Mouse (Mus musculus): ENCODE results near the gene Slc17a9.
A peak's percentile ranks its signal among the peaks of the same experiment; 100 is the strongest.
"Not testable (repeated sequence)": the region's sequence is repeated elsewhere in the genome, so short reads cannot be mapped to it uniquely, and the experiment has no call there.

Slc17a9 gene

DNA sequence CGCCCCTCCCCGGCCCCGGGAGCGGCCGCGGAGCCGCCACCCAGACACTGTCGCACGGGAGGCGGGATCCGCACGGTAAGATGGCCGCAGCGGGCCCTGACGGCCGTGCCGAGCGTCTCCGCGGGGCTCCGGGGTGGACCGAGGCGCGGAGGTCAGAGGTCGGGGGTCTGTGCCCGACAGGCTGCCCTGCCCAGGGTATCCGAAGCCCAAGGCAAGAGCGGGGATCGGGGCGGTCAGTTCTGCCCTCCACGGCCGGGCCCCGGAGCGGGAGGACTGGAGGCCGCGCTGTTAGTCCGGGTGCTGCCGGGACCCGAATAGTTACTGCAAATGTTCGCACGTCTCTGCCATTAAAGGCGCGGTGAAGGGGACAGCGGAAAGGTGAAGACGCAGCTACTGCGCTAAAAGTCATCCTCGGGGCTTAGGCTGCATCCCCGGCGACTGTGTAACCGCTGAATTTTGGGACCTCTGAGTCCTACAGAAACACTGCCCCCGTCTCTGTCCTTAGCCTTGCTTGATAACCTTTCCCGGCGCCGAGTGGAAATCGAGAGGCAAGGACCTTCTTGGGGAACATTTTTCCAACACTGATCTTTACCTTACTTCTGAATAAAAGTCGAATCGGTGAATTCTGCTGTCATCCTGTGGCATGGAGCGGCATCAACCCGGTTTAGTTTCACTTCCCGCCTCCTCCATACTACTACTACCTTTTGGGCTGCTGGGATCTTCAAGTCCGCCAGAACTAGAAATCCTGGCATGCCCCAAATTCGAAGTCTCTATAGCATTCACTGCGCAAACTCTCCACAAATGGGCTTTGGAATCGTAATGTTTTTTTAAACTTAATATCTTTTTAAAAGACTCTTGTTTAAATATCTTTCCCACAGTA lies 14.5 kb upstream of the Slc17a9 start:
- DNase-seq (ENCODE audit: low spot score), result no peak

DNA sequence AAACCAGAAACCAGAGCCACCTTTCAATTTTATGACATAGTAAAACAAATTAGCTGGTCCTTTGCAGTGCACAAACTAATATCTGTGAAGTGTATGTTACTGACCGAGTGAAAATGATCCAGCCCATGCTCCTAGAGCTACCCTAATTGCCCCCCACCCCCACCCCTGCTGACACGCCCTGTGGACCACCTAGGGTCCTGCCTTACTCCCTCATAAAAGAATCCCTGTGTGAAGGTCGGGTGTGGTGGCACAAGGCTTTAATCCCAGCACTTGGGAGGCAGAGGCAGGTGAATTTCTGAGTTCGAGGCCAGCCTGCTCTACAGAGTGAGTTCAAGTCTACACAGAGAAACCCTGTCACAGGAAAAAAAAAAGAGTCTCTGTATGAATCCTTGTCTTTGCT lies 13.5 kb upstream of the Slc17a9 start:
- DNase-seq (ENCODE audit: low spot score), result no peak

DNA sequence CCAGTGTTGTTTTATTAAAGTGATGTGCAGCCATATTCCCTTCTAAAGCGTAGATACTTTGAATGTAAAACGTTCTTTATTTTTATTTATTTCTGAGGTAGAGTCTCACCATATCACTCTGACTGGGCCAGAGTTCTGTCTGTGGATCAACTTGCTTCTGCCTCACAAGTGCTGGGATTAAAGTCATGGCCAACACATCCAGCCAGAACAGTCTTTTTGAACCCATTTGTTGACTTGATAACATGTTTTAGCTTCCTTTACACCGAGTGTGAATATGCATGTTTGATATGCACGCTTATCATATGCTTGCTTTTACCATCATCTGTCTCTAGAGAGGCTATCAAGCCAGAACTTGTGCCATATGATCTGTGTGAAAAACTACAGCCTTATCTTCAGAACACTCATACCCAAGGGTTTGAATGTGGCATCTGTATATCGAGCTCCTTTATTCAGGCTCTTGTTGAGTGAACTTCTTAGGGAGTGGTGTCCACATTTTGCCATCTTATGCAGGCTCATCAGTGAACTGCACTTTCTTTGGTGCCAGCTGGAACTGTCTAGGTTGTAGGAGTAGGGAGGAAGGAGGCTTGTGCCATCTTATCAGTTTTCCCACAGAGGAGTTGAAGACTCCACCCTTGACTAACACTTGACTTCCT lies 12.9 kb upstream of the Slc17a9 start:
- DNase-seq (ENCODE audit: low spot score), result no peak

DNA sequence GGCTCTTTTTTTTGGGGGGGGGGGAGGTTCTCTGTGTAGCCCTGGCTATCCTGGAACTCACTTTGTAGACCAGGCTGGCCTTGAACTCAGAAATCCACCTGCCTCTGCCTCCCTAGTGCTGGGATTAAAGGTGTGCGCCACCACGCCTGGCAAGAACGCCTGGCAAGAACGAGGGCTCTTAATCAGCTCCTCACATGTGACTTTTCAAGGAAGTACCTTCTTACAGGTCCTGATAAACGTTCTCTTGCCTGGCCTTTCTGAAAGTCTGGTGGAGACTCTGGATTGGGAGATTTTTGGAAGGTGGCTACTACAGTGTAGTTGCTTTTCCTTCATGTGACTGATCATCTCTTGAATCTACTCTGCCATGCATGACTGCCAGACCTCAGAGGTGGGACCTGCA lies 2.3 kb upstream of the Slc17a9 start:
- DNase-seq (ENCODE audit: low spot score), result not testable (repeated sequence)

DNA sequence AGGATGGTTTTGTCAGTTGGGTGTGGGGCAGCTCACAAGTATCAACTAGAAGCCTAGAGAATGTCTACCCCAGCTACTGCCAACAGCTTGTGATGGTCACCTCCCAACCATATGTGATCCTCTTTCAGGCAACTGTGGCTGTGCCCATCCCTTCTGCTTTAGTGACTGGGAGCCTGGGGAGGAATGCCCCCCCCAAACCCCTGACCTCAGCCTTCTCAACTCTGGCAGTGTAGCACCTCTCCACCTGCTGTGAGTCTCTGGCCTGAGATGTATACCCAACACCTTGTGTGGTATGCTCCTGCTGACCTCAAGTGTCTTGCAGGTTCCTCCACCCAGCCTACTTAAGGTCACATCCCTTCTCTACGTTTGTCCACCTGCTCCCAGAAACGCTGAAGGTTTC lies 1.2 kb upstream of the Slc17a9 start:
- DNase-seq (ENCODE audit: low spot score), result peak; percentile 38

DNA sequence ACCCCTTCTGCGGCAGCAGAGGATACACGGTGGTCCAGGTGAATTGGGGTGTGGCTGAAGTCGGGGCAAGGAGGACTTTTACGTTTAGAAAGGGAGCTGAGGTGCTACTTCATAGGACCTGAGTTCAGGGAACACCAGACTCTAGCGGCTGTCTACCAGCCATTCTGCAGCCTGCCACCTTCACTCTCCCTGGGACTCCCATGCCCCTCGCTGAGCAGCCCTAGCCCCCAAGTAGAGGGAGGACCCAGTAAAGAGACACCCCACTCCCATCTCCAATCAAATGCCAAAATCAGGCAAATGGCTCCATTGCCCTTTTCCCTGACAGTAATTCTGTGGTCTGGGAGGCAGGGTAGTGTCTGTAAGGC lies 333 bp downstream of the Slc17a9 start:
- no peak for DNase-seq (ENCODE audit: low spot score)

DNA sequence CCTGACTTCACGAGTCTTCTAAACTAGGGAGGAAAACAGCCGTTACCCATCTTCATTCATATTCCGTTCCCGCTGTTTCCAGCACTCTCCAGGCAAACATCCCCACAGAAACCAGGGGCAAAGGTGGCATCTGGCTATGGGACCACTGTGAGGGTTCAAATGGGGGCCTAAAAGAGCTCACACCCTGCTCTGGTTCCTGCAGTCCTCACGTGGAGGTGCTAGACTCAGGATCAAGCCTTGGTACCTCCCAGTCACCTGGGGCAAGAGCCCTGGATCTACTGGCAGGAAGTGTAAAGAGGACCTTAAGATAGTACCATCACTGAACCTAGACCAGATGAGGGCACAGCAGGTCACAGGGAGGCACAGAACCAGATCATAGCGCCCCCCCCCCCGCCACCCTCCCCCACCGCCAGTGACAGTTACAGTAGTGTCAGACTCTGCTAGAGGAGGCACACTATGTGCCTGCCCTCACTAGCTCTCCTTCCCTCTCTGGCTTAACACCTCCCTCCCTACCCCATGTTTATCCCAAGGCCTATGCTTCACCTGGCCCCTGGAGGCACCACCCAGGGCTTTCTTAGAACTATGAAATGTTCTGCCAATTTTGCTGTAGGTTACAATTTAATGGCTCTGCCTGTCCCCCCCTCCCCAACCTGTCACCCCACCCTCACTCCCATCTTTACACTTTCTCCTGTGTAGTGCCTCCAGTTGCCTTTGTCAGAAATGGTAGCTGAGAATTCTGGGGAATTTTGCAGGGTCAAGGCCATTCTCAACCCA lies 980 bp downstream of the Slc17a9 start:
- DNase-seq (ENCODE audit: low spot score), result no peak

DNA sequence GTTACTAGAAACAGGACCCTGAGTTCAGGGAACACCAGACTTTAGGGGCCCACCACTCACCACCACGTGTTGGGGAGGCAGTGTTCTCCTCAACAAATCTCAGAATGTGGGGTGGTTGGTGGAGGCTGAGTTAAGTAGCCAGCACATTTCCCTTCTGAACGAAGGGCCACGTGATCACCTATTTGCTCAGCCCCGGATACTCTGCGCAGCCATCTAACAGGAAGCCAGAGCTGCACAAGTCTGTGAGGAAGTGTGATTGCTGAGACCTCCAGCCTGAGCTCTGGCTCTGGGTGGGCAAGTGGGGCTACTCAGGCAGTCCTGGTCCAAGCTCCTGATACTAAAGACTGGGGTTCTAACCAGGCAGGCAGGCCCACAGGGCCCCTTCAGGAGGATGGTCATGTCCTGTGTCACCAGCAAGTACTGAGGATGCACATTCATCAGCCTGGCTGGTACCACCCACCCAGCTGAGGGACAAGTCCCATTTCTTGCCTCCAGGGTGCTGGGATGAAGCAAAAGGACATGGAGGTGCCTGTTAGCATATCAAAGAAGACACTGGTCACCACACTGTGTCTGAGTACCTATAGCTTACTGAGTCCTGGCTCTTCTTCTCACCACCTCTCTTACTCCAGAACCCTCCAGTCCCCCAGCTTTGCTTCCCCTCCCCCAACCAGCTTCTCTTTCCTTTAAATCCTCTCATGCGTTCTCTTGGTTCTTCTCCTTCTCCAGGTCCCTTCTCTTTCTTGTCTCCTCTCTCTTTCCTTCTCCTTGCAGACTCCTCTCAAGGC lies 1.8 kb downstream of the Slc17a9 start:
- no peak for DNase-seq (ENCODE audit: low spot score)

DNA sequence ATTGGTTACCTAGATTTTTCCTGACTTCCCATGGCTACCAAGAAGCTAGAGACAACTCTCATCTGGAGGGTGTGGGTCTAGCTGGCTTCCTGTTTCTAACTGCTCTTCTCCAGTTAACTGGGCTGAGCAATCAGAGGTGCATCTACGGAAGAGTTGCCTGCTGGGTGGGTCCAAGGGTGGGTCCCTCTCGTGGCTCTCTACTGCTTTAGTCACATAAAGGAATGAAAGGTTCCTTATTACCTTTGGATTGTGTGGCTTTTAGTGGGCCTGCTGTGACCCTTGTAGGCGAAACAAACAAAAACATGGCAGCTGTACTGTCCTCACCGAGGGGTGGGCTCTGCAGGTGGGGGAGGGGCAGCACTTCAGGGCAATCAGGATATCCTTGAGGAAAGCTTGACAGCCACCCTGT lies 2.6 kb downstream of the Slc17a9 start:
- DNase-seq (ENCODE audit: low spot score), result peak; percentile 37

DNA sequence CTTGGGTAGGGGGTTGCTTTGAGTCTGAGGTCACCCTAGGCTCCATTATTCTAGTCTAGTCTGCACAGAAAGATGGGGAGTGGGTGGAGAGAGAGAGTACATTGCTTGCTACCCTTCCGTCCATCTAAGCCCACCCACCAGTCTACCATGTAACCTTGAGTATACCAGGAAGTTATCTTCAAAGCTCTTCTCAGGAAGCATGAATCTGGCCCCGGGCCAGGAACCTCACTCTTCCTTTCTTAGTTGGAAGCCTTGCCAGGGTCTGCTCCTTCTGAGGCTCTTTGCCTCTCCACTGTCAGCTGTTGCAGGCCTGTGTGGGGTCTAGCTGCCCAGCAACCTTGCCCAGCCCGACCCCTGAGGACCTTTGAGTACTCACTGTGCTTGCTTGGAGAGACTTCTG lies 6.0 kb downstream of the Slc17a9 start:
- peak; percentile 65 for DNase-seq (ENCODE audit: low spot score)

DNA sequence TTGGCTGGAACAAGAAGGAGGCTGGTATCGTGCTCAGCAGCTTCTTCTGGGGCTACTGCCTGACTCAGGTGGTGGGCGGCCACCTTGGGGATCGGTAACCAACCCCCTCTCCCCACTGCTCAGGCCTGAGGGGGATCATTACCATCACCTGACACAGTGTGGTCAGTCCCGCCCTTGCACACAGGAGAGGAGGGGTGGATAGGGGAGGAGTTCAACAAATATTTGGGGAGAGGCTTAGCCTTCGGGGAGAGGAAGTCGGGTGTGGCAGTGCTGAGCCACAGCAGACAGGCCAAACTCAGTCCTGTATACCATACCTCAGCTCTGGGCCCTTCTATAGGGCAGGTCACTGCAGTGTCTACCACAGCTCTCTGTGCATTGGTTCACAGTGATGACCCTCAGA lies 6.9 kb downstream of the Slc17a9 start:
- no peak for DNase-seq (ENCODE audit: low spot score)

DNA sequence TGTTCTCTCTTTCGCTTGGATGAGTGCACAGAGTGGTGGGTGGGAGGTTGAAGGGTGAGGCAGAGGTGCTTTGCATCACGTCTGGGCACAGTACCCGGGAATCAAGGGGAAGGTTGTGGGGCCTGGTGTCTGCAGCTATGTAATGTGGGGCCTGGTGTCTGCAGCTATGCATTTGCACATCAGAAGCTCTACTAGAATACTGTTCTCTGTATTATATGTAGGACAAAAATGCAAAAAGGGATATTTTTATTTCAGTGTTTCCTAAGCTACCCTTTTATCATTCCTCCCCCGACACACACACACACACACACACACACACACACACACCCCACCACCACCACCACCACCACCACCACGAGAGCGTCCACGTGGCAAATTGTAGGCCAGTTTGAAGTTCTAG lies 10.2 kb downstream of the Slc17a9 start:
- DNase-seq (ENCODE audit: low spot score), result no peak

DNA sequence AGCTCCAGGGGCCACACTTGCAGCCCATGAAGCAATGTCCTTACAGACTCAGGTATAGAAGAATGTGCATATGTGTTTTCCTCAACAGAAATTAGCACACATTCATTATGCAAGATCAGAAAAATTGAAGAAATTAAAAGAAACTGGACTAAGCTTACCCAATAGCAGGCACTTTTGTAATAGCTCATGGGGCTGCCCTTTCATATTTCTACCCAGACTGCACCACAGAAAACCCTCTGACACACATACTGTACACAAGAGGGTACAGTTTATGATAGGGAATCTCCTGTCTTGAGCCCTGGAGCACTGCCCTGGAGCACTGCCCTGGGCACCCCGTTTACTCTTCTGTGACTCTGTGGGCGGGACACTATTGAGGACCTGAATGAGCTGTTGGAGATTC lies 12.9 kb downstream of the Slc17a9 start:
- DNase-seq (ENCODE audit: low spot score), result no peak

DNA sequence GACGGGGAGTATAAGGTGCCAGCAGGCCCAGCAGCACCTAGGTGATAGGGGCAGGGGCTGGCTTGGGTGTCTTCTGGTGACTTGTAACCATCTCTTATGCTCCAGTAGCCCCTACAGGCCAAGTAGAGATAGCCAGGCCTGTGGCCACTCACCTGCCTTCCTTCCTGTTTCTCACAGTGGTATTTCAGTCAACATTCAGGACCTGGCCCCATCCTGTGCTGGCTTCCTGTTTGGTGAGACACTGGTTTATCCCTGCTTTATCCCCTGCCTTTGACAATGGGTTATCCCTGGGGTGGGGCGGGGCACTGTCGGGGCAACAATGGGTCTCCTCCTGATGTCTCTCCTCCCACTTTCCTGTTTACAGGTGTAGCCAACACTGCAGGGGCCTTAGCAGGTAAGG lies 15.3 kb downstream of the Slc17a9 start:
- no peak for DNase-seq (ENCODE audit: low spot score)

DNA sequence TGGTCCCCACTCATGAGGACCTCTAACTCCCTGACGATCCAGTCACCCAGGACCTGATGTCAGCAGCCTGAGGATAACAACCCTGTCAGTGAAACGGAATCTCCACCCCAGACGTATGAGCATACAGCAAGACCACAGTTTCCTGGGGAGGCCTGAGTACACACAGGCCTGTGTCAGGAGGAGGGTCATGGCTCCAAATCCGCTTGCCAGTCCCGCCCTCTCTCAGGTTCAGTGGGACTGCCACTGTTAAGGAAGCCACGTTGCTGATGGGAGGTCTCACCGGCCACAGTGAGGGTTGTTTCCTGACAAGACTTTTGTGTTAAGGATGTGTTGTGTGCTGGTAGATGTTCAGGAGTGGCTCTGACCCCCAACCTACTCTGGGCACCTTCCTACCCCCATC lies 16.4 kb downstream of the Slc17a9 start:
- no peak for DNase-seq (ENCODE audit: low spot score)

DNA sequence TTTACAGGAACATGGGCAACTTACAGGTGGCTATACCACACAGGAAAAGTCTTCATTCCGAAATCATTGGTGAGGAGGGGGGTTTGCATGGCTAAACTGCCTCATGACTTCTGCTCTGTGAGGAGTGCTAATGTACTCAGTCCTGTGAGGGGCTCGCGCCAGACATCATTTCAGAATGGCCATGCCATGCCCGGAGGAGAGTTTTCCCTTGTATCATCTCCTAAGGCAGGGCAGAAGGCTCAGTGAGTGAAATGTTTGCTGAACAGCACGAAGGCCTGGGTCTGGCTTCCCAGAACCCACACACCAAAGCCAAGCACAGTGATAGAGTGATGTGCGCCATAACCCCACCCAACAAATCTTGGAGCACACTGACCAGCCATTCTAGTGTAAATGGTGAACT lies 17.8 kb downstream of the Slc17a9 start:
- DNase-seq (ENCODE audit: low spot score), result no peak

DNA sequence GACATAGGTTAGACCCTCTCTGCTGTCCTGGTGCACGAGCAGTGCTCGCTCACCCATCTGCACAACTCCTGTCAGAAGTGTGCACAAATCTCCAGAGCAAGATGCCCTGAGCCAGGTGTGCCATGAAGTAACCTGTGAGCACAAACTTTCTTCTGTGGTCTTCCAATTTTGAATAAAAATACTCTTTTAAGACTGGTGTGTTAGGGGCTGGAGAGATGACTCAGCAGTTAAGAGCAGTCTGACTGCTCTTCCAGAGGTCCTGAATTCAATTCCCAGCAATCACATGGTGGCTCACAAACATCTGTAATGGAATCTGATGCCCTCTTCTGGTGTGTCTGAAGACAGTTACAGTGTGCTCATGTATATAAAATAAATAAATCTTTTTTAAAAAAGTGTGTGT lies 18.3 kb downstream of the Slc17a9 start:
- DNase-seq (ENCODE audit: low spot score), result no peak

DNA sequence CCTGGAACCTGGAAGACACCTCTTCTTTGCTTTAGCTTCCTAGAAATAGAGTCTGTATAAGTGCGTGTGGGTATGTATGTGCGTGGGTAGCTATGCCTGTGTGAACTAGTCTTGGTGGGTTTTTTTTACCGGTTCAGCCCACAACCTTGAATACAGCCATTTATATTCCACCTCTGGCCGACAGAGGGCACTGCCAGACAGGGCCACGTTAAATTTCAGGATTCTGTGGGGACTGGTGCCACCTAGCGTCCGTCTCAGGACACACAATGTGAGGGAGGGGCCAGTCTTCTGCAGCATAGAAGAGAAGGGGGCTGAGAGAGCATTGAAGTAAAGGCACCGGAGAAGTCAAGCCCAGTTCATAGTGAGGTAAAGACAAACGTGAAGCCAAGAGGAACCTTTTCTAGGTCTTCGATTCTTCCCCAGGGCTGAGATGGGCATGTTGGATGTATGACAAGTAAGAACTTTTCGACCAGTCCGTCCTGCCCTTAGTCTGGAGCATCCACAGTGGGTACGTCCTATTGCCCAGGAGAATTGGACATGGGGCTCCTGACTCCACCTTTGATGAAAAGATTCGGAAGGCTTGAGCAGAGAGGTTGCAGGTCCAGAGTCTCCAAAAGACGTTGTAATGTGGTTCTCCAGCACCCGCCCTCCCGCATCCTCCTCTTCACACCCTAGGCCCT lies 20.3 kb downstream of the Slc17a9 start:
- DNase-seq (ENCODE audit: low spot score), result peak; percentile 91

DNA sequence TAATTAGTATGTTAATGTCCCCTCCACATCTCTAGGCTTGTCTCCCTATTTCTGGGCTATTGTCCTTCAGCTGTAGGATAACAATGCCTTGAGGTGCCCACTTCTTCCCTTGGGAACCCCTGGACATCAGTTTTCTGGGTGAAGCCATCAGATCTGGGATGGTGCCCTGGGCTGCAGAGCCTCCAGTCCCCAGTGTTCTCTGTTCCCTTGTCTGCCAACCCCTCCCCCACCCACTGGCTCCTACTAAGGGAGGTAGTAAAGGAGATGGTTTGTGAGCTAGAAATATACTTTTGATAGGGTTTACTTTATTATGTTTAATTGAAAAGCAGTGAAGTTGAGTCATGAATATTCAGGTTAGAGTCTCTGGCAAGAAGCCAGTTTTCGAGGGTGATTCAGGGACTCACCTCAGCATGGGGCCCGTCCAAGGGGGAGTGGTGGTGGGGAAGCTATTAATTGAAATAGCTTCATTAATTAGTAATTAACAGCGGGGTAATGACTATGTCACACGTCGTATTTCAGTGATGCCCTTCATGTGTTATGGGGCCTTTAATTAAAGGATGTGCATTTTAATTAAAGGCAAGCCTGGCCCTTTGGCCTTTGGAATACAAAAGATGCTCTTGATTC lies 21.6 kb downstream of the Slc17a9 start:
- no peak for DNase-seq (ENCODE audit: low spot score)

DNA sequence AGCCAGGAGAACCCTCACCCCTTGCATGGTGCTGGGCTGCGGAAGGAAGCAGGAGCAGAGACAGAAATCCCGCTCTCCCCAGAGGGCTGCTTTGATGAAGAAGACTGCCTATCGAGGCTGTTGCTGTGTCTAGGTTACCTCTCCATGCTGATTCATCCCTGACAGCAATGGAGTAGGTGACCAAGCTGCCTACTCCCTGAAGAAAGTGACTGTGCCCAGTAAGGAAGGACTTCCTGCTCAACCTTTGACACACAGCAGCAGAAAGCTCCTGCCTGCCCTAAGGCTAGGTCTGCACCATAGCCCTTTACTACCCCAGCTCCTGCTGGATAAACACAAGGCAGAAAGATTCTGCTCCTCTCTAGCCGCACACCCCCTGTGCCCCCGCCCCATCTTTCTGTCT lies 23.8 kb downstream of the Slc17a9 start:
- no peak for DNase-seq (ENCODE audit: low spot score)

All from testis, postnatal 10 days (tissue).